Mouse (Mus musculus): ENCODE results near the gene Bet1l. TPM values are rescaled to one million over a fixed set of nuclear protein-coding genes. Genes with fewer than 3 reads are reported as not detected.
A peak's percentile ranks its signal among the peaks of the same experiment; 100 is the strongest.

The Bet1l gene
- polyA plus RNA-seq (2014; fragmentation: Nextera tagmentation; extraction: Ambion mirVana), result 40.1 and 50.5 TPM in 2 replicates

DNA sequence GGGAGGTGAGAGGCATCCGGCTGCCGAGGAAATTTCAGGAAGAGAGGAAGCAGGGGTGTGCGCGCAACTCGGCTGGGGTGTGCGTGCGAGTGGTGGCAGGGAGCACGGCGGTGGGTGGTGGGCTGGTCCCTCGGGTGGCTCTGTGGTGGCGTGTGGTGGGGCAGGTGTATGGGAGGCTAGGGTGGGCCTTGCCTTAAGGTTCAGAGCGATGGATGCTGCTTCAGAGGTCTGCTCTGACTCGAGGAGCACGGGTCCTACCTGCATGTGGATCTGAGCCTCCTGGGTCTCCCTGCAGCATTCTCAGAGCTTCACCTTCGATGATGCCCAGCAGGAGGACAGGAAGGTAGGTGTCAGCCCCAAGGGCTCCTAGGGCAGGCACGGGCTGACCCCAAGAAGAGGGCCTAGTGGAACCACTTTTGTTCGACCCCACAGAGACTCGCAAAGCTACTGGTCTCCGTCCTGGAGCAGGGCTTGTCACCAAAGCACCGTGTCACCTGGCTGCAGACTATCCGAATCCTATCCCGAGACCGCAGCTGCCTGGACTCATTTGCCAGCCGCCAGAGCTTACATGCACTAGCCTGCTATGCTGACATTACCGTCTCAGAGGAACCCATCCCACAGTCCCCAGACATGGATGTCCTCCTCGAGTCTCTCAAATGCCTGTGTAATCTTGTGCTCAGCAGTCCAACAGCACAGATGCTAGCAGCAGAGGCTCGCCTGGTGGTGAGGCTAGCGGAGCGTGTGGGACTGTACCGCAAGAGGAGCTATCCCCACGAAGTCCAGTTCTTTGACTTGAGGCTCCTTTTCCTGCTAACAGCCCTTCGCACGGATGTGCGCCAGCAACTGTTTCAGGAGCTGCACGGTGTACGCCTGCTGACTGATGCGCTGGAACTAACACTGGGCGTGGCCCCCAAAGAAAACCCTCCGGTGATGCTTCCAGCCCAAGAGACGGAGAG is at the start of gene Bet1l:
Bet1l (minus strand) TSS at position 28 of the 956 bp plus-strand sequence.
- Histone ChIP-seq H3K4me3 (replicated peaks; ENCODE audit: low read length) (peak within 1 kb of the TSS; percentile 83), H3K9ac (peak within 1 kb of the TSS; percentile 97), H3K4me1 (replicated peaks; ENCODE audit: control insufficient read depth, insufficient read depth, low read length) (peaks cover 27% of the 10 kb centered on the region), H3K27me3 (ENCODE audit: control insufficient read depth, insufficient read depth, low read length) (no peaks in the 10 kb centered on the region), H3K4me2 (replicated peaks) (peak within 1 kb of the TSS; percentile 83), H3K27ac (peak within 1 kb of the TSS; percentile 89), H3K36me3 (replicated peaks; ENCODE audit: control insufficient read depth, insufficient read depth) (peaks cover 64% of the 10 kb centered on the region), H3K9me3 (ENCODE audit: control insufficient read depth, low read length) (no peaks in the 10 kb centered on the region)
- DNase-seq (ENCODE audit: low spot score) (no peak), ATAC-seq (ENCODE audit: low FRiP score) (peak; percentile 49)
- WGBS, result 37% methylated on average over 40 of the region's 40 CpGs

DNA sequence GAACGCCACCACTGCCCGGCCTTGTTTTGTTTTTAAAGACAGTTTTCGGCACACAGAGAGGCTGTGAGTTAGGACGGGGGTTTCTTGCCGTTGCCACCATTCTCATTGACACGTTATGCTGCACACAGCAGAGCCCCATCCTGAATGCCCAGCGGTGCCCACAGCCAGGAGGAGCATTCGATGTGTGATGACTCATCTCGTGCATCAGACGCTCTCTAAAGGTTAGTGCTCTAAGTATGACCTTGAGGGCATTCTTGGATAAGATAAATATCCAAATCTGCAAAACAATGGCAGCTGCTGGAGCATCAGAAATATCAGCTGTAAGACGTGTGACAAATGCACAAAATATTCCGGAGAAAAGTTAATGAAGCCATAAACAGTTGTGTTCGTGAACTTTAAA is 49.8 kb upstream of the Bet1l start:
- no peak overlapping the region for H3K4me2 ChIP-seq (replicated peaks)
- no peak overlapping the region for H3K9ac ChIP-seq
- H3K36me3 ChIP-seq (replicated peaks; ENCODE audit: control insufficient read depth, insufficient read depth), result no peaks in the 10 kb centered on the region
- 87% methylated on average over 13 of the region's 13 CpGs for WGBS
- no peak for DNase-seq (ENCODE audit: low spot score)
- 0 out of 2 replicates have a peak, but pooled peaks cover 4% of the 10 kb centered on the region for H3K4me1 ChIP-seq (replicated peaks; ENCODE audit: control insufficient read depth, insufficient read depth, low read length)
- no peaks in the 10 kb centered on the region for H3K27me3 ChIP-seq (ENCODE audit: control insufficient read depth, insufficient read depth, low read length)
- no peaks in the 10 kb centered on the region for H3K9me3 ChIP-seq (ENCODE audit: control insufficient read depth, low read length)
- no peak for ATAC-seq (ENCODE audit: low FRiP score)
- no peak overlapping the region for H3K27ac ChIP-seq
- no peak overlapping the region for H3K4me3 ChIP-seq (replicated peaks; ENCODE audit: low read length)

DNA sequence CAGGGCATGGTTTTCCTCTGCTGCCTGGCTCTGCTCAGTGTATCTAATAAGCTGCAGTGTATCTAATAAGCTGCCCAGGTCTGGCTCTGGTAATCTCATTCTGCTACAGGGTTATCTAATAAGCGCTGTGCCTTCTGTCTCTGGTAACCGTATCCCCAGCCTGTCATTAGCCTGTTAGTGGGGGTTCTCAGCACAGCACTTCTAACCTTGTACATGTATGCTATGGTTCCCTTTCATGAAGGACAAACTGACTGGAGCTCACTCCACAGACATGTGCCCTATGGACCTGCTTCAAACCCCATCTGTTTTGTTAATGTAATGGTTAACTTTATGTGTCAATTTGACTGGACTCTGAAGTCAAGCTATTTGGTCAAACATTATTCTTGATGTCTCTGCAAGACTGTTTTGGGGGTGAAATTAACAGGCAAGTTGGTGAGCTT is 48.3 kb upstream of the Bet1l start:
- DNase-seq (ENCODE audit: low spot score) (no peak), ATAC-seq (ENCODE audit: low FRiP score) (no peak)
- Histone ChIP-seq H3K36me3 (replicated peaks; ENCODE audit: control insufficient read depth, insufficient read depth) (no peaks in the 10 kb centered on the region), H3K4me1 (replicated peaks; ENCODE audit: control insufficient read depth, insufficient read depth, low read length) (0 out of 2 replicates have a peak, but pooled peaks cover 4% of the 10 kb centered on the region), H3K27ac (no peak overlapping the region), H3K9ac (no peak overlapping the region), H3K27me3 (ENCODE audit: control insufficient read depth, insufficient read depth, low read length) (no peaks in the 10 kb centered on the region), H3K4me2 (replicated peaks) (no peak overlapping the region), H3K4me3 (replicated peaks; ENCODE audit: low read length) (no peak overlapping the region), H3K9me3 (ENCODE audit: control insufficient read depth, low read length) (no peaks in the 10 kb centered on the region)
- 71% methylated on average over 2 of the region's 2 CpGs for WGBS

DNA sequence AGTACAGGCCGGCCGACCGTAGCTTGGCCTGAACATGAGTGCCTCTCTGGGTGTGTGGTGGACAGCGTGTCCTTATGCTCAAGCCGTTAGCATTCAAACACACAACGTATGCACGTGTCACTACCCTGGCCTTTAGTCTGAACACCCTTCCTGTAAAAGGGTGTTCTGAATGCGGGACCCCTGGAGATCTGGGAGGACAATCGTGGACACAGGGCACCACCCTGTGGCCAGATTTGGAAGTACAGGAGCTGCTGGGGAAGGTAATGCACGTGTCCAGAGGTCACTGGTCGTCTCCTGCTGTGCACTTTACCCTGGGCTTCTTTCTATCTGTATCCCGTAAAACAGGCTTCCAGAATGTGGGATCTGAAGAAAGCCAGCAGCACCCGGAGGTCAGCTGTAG is 45.8 kb upstream of the Bet1l start:
- peaks cover 15% of the 10 kb centered on the region for H3K36me3 ChIP-seq (replicated peaks; ENCODE audit: control insufficient read depth, insufficient read depth)
- no peak overlapping the region for H3K4me2 ChIP-seq (replicated peaks)
- H3K4me1 ChIP-seq (replicated peaks; ENCODE audit: control insufficient read depth, insufficient read depth, low read length), result no peaks in the 10 kb centered on the region
- H3K27ac ChIP-seq, result no peak overlapping the region
- peak; percentile 55; the same call in 1 of the 2 replicates for ATAC-seq (ENCODE audit: low FRiP score)
- no peak overlapping the region for H3K4me3 ChIP-seq (replicated peaks; ENCODE audit: low read length)
- no peaks in the 10 kb centered on the region for H3K9me3 ChIP-seq (ENCODE audit: control insufficient read depth, low read length)
- H3K9ac ChIP-seq, result peak overlapping the region; percentile 25; the same call in 1 of the 2 replicates
- 24% methylated on average over 13 of the region's 13 CpGs for WGBS
- no peaks in the 10 kb centered on the region for H3K27me3 ChIP-seq (ENCODE audit: control insufficient read depth, insufficient read depth, low read length)
- peak; percentile 78 for DNase-seq (ENCODE audit: low spot score)

DNA sequence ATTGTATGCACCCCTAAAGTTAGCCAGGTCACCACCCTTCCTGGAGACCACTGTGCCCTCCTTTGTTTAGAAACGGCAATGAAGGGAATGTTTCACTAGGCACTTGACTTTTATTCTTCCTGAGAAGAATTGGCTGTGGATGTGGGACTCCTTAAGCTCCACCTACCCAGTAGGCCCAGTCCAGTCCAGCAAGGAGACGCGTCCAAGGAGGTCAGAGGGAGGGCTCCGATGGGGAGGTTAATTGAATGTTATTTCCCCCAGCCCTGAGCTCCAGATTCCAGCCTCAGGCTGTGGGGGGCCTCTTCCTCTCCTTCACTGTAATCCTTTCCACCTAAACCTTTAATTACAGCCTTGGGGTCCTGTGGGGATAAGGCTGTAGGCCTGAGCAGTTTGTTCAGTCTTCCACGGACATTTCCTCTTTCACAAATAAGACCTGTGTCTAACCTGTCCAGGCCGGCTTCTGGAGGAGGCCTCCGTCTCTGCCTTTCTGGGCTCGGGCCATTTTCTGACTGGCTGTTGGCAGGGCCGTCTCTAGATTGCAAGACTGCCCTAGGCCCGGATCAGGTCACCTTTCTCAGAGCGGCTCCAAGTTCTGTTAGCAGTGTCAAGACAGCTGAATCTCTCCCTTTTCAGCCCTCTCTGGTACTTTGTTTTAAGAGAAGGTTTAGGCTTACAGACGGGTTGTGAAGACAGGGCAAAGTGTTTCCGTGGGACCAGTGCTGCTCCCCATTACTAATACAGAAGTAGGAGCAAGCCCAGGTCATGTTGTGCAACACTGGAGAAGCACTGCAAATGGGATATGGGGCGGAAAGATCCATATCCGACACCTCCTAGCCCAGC is 44.9 kb upstream of the Bet1l start:
- Histone ChIP-seq H3K4me3 (replicated peaks; ENCODE audit: low read length) (no peak overlapping the region), H3K4me1 (replicated peaks; ENCODE audit: control insufficient read depth, insufficient read depth, low read length) (no peaks in the 10 kb centered on the region), H3K9ac (no peak overlapping the region), H3K27ac (no peak overlapping the region), H3K4me2 (replicated peaks) (no peak overlapping the region), H3K27me3 (ENCODE audit: control insufficient read depth, insufficient read depth, low read length) (no peaks in the 10 kb centered on the region), H3K36me3 (replicated peaks; ENCODE audit: control insufficient read depth, insufficient read depth) (peaks cover 25% of the 10 kb centered on the region), H3K9me3 (ENCODE audit: control insufficient read depth, low read length) (no peaks in the 10 kb centered on the region)
- ATAC-seq (ENCODE audit: low FRiP score), result no peak
- 81% methylated on average over 15 of the region's 15 CpGs for WGBS
- no peak for DNase-seq (ENCODE audit: low spot score)

DNA sequence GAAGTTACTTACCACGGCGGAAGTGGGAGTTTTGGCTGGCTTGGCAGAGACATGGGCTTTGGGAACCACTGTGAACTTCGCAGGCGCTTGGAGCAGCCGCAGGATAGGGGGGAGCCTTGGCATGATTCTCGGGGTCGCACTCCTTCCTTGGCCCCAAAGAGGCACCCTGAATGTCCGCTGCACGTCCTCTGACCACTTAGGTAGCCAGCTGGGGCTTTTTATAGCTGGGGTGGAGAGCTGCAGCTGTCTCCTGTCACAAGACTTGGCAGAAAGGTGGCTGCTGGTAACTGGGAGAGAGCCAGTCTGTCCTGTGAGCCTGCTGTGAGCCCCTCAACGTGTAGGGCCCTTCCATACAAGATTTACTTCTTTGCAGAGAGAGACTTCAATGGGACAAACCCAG is 42.8 kb upstream of the Bet1l start, which contains the start of gene Cox8b:
Cox8b (minus strand) TSS at position 227 of the 400 bp plus-strand sequence.
- Histone ChIP-seq H3K27me3 (ENCODE audit: control insufficient read depth, insufficient read depth, low read length) (no peaks in the 10 kb centered on the region), H3K9me3 (ENCODE audit: control insufficient read depth, low read length) (no peaks in the 10 kb centered on the region), H3K4me3 (replicated peaks; ENCODE audit: low read length) (no peak within 1 kb of the TSS), H3K9ac (no peak within 1 kb of the TSS), H3K4me2 (replicated peaks) (no peak within 1 kb of the TSS), H3K36me3 (replicated peaks; ENCODE audit: control insufficient read depth, insufficient read depth) (peaks cover 43% of the 10 kb centered on the region), H3K4me1 (replicated peaks; ENCODE audit: control insufficient read depth, insufficient read depth, low read length) (no peaks in the 10 kb centered on the region), H3K27ac (no peak within 1 kb of the TSS)
- ATAC-seq (ENCODE audit: low FRiP score) (no peak), DNase-seq (ENCODE audit: low spot score) (no peak)
- 81% methylated on average over 10 of the region's 10 CpGs for WGBS

DNA sequence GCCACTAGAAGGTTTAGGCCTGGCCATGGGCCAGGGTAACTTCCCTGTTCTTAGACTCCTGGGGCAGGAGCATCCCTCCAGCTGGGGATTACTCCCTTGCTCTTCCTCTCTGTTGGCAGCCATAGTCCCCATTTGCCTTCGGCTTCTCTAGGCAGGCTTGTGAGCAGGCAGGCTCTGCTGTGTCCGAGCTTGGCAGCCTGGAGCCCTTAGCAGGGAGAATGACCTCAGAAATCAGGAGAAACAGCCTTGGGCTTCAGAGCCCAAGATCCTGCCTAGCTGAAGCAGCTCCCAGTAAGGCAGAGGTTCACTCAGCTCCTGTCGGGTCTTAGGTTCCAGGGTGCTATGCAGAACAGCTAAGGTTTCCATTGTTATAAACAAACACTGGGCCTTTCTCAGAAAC is 41.7 kb upstream of the Bet1l start:
- no peaks in the 10 kb centered on the region for H3K4me1 ChIP-seq (replicated peaks; ENCODE audit: control insufficient read depth, insufficient read depth, low read length)
- DNase-seq (ENCODE audit: low spot score), result no peak
- no peak for ATAC-seq (ENCODE audit: low FRiP score)
- 74% methylated on average over 3 of the region's 3 CpGs for WGBS
- no peaks in the 10 kb centered on the region for H3K9me3 ChIP-seq (ENCODE audit: control insufficient read depth, low read length)
- no peaks in the 10 kb centered on the region for H3K27me3 ChIP-seq (ENCODE audit: control insufficient read depth, insufficient read depth, low read length)
- H3K4me3 ChIP-seq (replicated peaks; ENCODE audit: low read length), result no peak overlapping the region
- no peak overlapping the region for H3K9ac ChIP-seq
- peaks cover 54% of the 10 kb centered on the region for H3K36me3 ChIP-seq (replicated peaks; ENCODE audit: control insufficient read depth, insufficient read depth)
- no peak overlapping the region for H3K4me2 ChIP-seq (replicated peaks)
- no peak overlapping the region for H3K27ac ChIP-seq

DNA sequence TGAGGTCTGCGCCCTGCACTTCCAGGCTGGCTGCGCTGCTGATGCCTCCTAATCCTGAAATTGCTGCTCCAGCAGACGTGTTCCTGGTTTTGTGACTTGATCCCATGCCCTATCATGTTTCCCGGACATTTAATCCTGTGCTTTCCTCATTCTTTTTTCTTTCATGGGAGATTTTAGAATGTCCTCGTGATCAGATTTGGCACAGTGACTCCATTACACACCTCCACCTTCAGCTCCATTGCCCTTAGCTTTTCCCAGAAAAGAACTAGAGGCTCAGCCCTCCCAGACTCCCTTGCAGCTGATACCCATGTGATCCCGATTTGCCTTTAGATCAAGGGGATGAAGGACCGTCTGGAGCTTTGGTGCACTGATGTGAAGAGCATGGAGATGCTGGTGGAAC is 40.5 kb upstream of the Bet1l start:
- no peak overlapping the region for H3K4me2 ChIP-seq (replicated peaks)
- peaks cover 66% of the 10 kb centered on the region for H3K36me3 ChIP-seq (replicated peaks; ENCODE audit: control insufficient read depth, insufficient read depth)
- 93% methylated on average over 7 of the region's 7 CpGs for WGBS

DNA sequence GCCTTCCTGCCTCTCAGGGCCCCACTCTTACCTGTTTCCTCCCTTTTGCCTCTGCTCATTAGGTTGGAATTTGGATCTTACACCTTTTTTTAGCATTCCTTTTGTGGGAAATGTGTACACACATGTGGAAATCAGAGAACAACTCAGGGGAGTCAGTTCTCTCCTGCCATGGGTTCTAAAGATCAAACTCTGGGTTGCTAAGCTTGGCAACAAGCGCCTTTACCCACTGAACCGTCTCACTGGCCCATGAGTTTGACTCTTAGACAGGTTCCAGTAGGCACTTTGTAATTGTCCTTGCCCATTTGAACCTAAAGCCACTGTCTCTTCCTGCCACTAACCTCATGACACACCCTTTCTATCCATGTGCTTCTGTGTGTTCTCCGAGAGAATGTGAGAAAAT is 37.2 kb upstream of the Bet1l start:
- 95% methylated on average over 3 of the region's 3 CpGs for WGBS
- Histone ChIP-seq H3K36me3 (replicated peaks; ENCODE audit: control insufficient read depth, insufficient read depth) (peaks cover 87% of the 10 kb centered on the region), H3K4me1 (replicated peaks; ENCODE audit: control insufficient read depth, insufficient read depth, low read length) (no peaks in the 10 kb centered on the region), H3K4me2 (replicated peaks) (no peak overlapping the region), H3K27ac (no peak overlapping the region), H3K9me3 (ENCODE audit: control insufficient read depth, low read length) (no peaks in the 10 kb centered on the region), H3K4me3 (replicated peaks; ENCODE audit: low read length) (no peak overlapping the region), H3K9ac (no peak overlapping the region), H3K27me3 (ENCODE audit: control insufficient read depth, insufficient read depth, low read length) (no peaks in the 10 kb centered on the region)
- DNase-seq (ENCODE audit: low spot score), result no peak
- no peak for ATAC-seq (ENCODE audit: low FRiP score)

More for the DNA sequence above, 40.5 kb upstream of the Bet1l start:
- DNase-seq (ENCODE audit: low spot score), result no peak
- no peak overlapping the region for H3K27ac ChIP-seq
- no peaks in the 10 kb centered on the region for H3K9me3 ChIP-seq (ENCODE audit: control insufficient read depth, low read length)
- H3K27me3 ChIP-seq (ENCODE audit: control insufficient read depth, insufficient read depth, low read length), result no peaks in the 10 kb centered on the region
- H3K9ac ChIP-seq, result no peak overlapping the region
- no peaks in the 10 kb centered on the region for H3K4me1 ChIP-seq (replicated peaks; ENCODE audit: control insufficient read depth, insufficient read depth, low read length)
- H3K4me3 ChIP-seq (replicated peaks; ENCODE audit: low read length), result no peak overlapping the region
- no peak for ATAC-seq (ENCODE audit: low FRiP score)

All from hindbrain, embryonic 14.5 days (tissue).